26 mouse cellular contexts compared by ENCODE assay signal in the genomic region with DNA sequence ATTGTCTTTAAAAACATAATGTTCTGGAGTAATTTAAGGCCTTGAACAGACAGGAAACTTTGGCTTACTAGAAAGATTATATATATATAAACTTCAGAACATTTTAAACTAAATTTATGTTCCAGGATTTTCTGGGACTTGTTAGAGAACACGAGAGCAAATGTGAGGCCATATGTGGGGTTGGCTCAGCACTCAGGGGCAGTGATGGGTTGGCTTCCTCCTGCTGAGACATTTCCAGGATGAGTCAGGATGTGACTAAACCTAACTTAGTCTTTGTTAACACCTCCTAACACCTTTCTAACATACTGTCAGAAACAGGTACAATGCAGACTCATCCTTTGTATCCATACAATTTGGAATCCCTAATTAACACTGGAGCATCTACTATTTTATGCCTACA. TPM values are rescaled to one million over a fixed set of nuclear protein-coding genes. Genes with fewer than 3 reads are reported as not detected.
A peak's percentile ranks its signal among the peaks of the same experiment; 100 is the strongest.
DNase-seq lines count a peak whose midpoint lies in the region; ATAC-seq and TF ChIP-seq lines count a peak whose summit lies in the region.
"Had no signal": no experiment of that assay in that cellular context is flagged by ENCODE, and none has a peak within 500 bp of the region (broad histone marks: within the 10 kb centered on the region; RNA-seq: fewer than 3 reads in every experiment).

No protein-coding gene starts in this region.

- WGBS in cerebellum, adult 2 months = 11% methylated on average over 1 of the region's 1 CpGs
- 61% methylated on average over 1 of the region's 1 CpGs for WGBS in heart, embryonic 12.5 days

- H3K9me3 ChIP-seq in heart, embryonic 12.5 days (replicated peaks) = no peaks in the 10 kb centered on the region
- H3K9me3 ChIP-seq: hindbrain, embryonic 12.5 days; midbrain, embryonic 12.5 days had no signal

- ATAC-seq in heart, embryonic 12.5 days (ENCODE audit: insufficient number of reproducible peaks, low FRiP score) = no peak

- no peak overlapping the region for H3K4me2 ChIP-seq in heart, embryonic 12.5 days
- H3K4me2 ChIP-seq: forebrain, embryonic 12.5 days; hindbrain, embryonic 12.5 days; midbrain, embryonic 12.5 days had no signal

- no peak for TF ChIP-seq CTCF in cerebellum, adult 2 months (IDR thresholded peaks at IDR 0.05; ENCODE audit: borderline replicate concordance, insufficient read depth, low read depth, low read length)

- no peak overlapping the region for H3K4me3 ChIP-seq in cerebellum, adult 2 months (replicated peaks; ENCODE audit: insufficient read depth, low read depth, low read length)
- no peak overlapping the region for H3K4me3 ChIP-seq in heart, embryonic 12.5 days
- H3K4me3 ChIP-seq: forebrain, embryonic 12.5 days; hindbrain, embryonic 12.5 days; midbrain, embryonic 12.5 days had no signal

- no peak overlapping the region for H3K9ac ChIP-seq in heart, embryonic 12.5 days
- H3K9ac ChIP-seq: forebrain, embryonic 12.5 days; hindbrain, embryonic 12.5 days; midbrain, embryonic 12.5 days had no signal

- DNase-seq in cerebellum, adult 11-12 months = peak; percentile 39
- DNase-seq in cerebellum, postnatal 4 days (ENCODE audit: low spot score in 2 of 2) = no peak
- DNase-seq in cerebellum, adult 2 months = peak; percentile 60 to 84
- peak; percentile 43 for DNase-seq in layer of hippocampus, adult 11-12 months (ENCODE audit: low spot score)
- DNase-seq in right cerebral cortex, postnatal 25 days = peak; percentile 41
- DNase-seq in gastrocnemius, postnatal 36 days = no peak
- DNase-seq in kidney, adult 18-20 months = no peak
- DNase-seq: heart, postnatal 10 days; kidney, postnatal 4 days; liver; lung, adult 18-20 months; lung, postnatal 36 days; spleen, adult 18-20 months; thymus, postnatal 14 days had no signal

- no peaks in the 10 kb centered on the region for H3K36me3 ChIP-seq in heart, embryonic 12.5 days
- H3K36me3 ChIP-seq: forebrain, embryonic 12.5 days; hindbrain, embryonic 12.5 days; midbrain, embryonic 12.5 days had no signal

- H3K27ac ChIP-seq in cerebellum, adult 2 months (ENCODE audit: insufficient read depth, low read length) = no peak overlapping the region
- no peak overlapping the region for H3K27ac ChIP-seq in heart, embryonic 12.5 days (ENCODE audit: poor library complexity, severe bottlenecking)
- H3K27ac ChIP-seq: forebrain, embryonic 12.5 days; hindbrain, embryonic 12.5 days; midbrain, embryonic 12.5 days had no signal

- intact Hi-C loops in gastrocnemius, postnatal 36 days (cut with DNase I) = no loop called here

- TF ChIP-seq POLR2A in cerebellum, adult 2 months (IDR thresholded peaks at IDR 0.05; ENCODE audit: borderline replicate concordance, insufficient read depth, low read length) = no peak

- H3K27me3 ChIP-seq in cerebellum, adult 2 months (ENCODE audit: control insufficient read depth, insufficient read depth, low read length) = no peaks in the 10 kb centered on the region
- no peaks in the 10 kb centered on the region for H3K27me3 ChIP-seq in heart, embryonic 12.5 days (replicated peaks)
- H3K27me3 ChIP-seq: forebrain, embryonic 12.5 days; hindbrain, embryonic 12.5 days; midbrain, embryonic 12.5 days had no signal

- H3K4me1 ChIP-seq in cerebellum, adult 2 months (ENCODE audit: control insufficient read depth, insufficient read depth, low read length) = no peaks in the 10 kb centered on the region
- H3K4me1 ChIP-seq in heart, embryonic 12.5 days (replicated peaks) = no peaks in the 10 kb centered on the region
- H3K4me1 ChIP-seq: forebrain, embryonic 12.5 days; hindbrain, embryonic 12.5 days; midbrain, embryonic 12.5 days had no signal

RNA-seq across cellular contexts. Expression of a gene that starts 12.4 kb away (rescaled TPM):
- not detected in 2 replicates for polyA plus RNA-seq in cerebellum, adult 2 months (2012; rRNA removed)
- not detected in 2 replicates for polyA plus RNA-seq in heart, embryonic 12.5 days (2016; fragmentation: Nextera tagmentation; extraction: Ambion mirVana)
- total RNA-seq in gastrocnemius, postnatal 36 days (2021) = not detected
- total RNA-seq: adrenal gland, postnatal 4 days; gastrocnemius, adult 8-10 months; heart, postnatal 10 days; left cerebral cortex, adult 8-10 months; MEL had no signal
- polyA plus RNA-seq: forebrain, embryonic 12.5 days; hindbrain, embryonic 12.5 days; intestine, embryonic 14.5 days; kidney, embryonic 14.5 days; midbrain, embryonic 12.5 days; neural tube, embryonic 14.5 days; stomach, embryonic 16.5 days had no signal

Comparison
In these comparisons a context has a peak if more than half of its experiments do, and no peak if none do; other contexts are left out.
1. DNase-seq: peak in cerebellum, adult 11-12 months (single experiment), cerebellum, adult 2 months (2 of 2), layer of hippocampus, adult 11-12 months (single experiment) and right cerebral cortex, postnatal 25 days (single experiment); none in cerebellum, postnatal 4 days (0 of 2), gastrocnemius, postnatal 36 days (0 of 2) and kidney, adult 18-20 months (single experiment).